Mouse (Mus musculus) ES-E14 (cell line): ENCODE measurements around the gene Plekhh2.

Source experiments
- MAFK ChIP-seq: IDR thresholded peaks from 2 replicates; pipeline ENCODE4 v1.6.1; 2014; ENCODE audit warnings: mild to moderate bottlenecking, low read depth, low read length, inconsistent platforms; ENCODE audit not compliant: insufficient read depth
- ZC3H11A ChIP-seq: IDR thresholded peaks from 2 replicates; pipeline ENCODE4 v1.6.1; 2012; ENCODE audit warnings: low read depth, mild to moderate bottlenecking, inconsistent platforms, low read length, borderline replicate concordance
- ZNF384 ChIP-seq: IDR thresholded peaks from 2 replicates; pipeline ENCODE4 v1.6.1; 2012; ENCODE audit warnings: low read depth, low read length, inconsistent platforms

GRCm38 (mm10) chr17:84509176-84509575 is 2.5 kb upstream of the Plekhh2 start:
- TF ChIP-seq ZNF384 (no peak), MAFK (no peak), ZC3H11A (no peak)
